Mouse (Mus musculus) kidney, adult 2 months (tissue): ENCODE data around the gene Ugcg.

ENCODE experiments used
- CTCF ChIP-seq: fragments of 200-500 bp; conservative IDR thresholded peaks from 2 replicates; pipeline ENCODE4 v1.5.1; 2011; ENCODE audit warnings: low read depth, mild to moderate bottlenecking, control low read depth, low read length, moderate library complexity, mixed read lengths; ENCODE audit not compliant: insufficient read depth, insufficient read length
- POLR2A ChIP-seq: fragments of 200-500 bp; IDR thresholded peaks from one replicate; pipeline ENCODE4 v1.6.1; 2011; ENCODE audit warnings: low read depth, low read length, control low read depth

GRCm38 (mm10) chr4:59175929-59176328, 13.1 kb upstream of the Ugcg start:
- TF ChIP-seq CTCF (no peak), POLR2A (no peak)
